Mouse (Mus musculus) erythroblast, embryonic 14.5 days (primary cell): Measurements from ENCODE around the gene 1700029P11Rik.

ENCODE experiments used
- GATA1 ChIP-seq: IDR thresholded peaks from 2 replicates; pipeline ENCODE4 v1.6.1; 2012; ENCODE audit warnings: low read length, inconsistent platforms, mixed read lengths
- TAL1 ChIP-seq: IDR thresholded peaks from 3 replicates; pipeline ENCODE4 v1.6.1; 2012; ENCODE audit warnings: low read length, inconsistent platforms, mixed read lengths

GRCm38 (mm10) chr15:82019288-82019687 lies 38.9 kb downstream of the 1700029P11Rik start:
- no peak for TF ChIP-seq GATA1
- TF ChIP-seq TAL1, result no peak
